Mouse (Mus musculus) T-cell, adult 66 days (primary cell): Measurements from ENCODE around the gene Ucp1. TPM values are rescaled to one million over a fixed set of nuclear protein-coding genes. Genes with fewer than 3 reads are reported as not detected.

ENCODE experiments used
- total RNA-seq, 2 experiments: library from RNA; stranded (reverse); gene quantifications; 3 replicates in 1 of 2; 4 replicates in 1 of 2; pipeline ENCODE4 v1.2.4; 2023

Gene Ucp1
- total RNA-seq = not detected

DNA sequence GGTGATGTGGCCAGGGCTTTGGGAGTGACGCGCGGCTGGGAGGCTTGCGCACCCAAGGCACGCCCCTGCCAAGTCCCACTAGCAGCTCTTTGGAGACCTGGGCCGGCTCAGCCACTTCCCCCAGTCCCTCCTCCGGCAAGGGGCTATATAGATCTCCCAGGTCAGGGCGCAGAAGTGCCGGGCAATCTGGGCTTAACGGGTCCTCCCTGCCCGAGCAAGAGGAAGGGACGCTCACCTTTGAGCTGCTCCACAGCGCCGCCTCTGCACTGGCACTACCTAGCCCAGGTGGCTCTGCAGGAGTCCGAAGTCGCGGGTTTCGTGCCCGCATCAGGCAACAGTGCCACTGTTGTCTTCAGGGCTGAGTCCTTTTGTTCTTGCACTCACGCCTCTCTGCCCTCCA, at the start of gene Ucp1:
Gene Ucp1, plus strand, starts transcription at position 177 of the 400 bp plus-strand sequence.

DNA sequence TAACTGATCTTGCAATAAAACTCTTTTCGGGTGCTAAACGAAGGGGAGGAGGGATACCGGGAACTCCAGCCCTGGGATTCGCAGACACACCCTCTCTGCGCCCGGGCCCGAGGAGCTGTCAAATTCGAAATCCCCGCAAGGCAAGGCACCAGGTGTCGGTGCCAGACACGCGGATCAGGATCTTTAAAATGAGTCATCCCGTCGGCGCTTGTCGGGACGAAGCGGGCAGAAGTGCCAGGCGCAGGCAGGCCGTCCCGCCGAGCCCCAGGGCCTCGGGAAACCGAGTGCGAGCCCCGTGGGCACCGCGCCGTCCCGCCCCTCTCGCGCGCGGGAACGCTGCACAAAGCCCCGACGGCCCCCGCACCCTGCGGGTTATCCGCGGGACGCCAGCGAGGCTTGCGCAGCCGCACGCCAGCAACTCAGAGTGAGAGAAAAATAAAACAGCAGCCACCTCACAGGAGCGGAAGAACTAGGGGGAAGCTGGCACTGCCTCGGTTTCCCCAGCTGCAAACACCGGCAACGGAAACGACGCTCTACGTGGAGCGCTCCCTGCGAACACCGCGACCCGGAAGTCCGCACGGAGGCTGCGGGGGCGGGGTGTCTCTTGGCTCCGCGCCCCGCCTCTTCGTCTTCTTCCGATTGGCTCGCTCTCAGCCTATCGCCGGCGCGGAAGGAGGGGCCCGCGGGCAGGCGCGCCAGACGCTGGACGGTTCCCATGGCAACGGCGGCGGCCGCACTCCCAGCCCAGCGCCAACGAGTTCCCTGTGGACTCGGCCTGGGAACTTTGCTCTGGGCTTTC, 41.9 kb downstream of the Ucp1 start, which contains the start of gene Elmod2:
Gene Elmod2, minus strand, starts transcription at position 588 of the 799 bp plus-strand sequence.

Other genes with a start within 250 kb of the Ucp1 start
- under 1 TPM; 0.53 to 0.73 TPM for gene Tbc1d9, start 125.0 kb upstream of the Ucp1 start, total RNA-seq
- gene Gm10645, start 124.2 kb upstream of the Ucp1 start, total RNA-seq = not detected
- gene Elmod2, start 42.1 kb downstream of the Ucp1 start, total RNA-seq = 1 to 10 TPM; 8.0 to 9.2 TPM
- not detected for gene Mgat4d, start 58.1 kb downstream of the Ucp1 start, total RNA-seq
- gene Clgn, start 99.5 kb downstream of the Ucp1 start, total RNA-seq = not detected
- gene Scoc, start 168.0 kb downstream of the Ucp1 start, total RNA-seq = 10 to 100 TPM; 21.4 to 23.6 TPM
- not detected for gene Olfr370, start 245.4 kb downstream of the Ucp1 start, total RNA-seq